Mouse (Mus musculus) frontal cortex, adult 2 months (tissue): Measurements from ENCODE around the gene Cpox. TPM values are rescaled to one million over a fixed set of nuclear protein-coding genes. Genes with fewer than 3 reads are reported as not detected.
A peak's percentile ranks its signal among the peaks of the same experiment; 100 is the strongest.

Experiments
- DNase-seq, 2 experiments: peaks; one replicate each; pipeline ENCODE4 v3.0.0; 2022; ENCODE audit warnings: low spot score in 1 of 2; ENCODE audit errors: extremely low spot score in 1 of 2
- polyA plus RNA-seq: library from polyadenylated mRNA; depleted of rRNA; stranded (reverse); fragments of >200 nt; gene quantifications from 2 replicates; pipeline ENCODE4 v1.2.3, GENCODE M21; 2012

Cpox gene
- polyA plus RNA-seq, 1 experiment: 27.6 TPM

DNA sequence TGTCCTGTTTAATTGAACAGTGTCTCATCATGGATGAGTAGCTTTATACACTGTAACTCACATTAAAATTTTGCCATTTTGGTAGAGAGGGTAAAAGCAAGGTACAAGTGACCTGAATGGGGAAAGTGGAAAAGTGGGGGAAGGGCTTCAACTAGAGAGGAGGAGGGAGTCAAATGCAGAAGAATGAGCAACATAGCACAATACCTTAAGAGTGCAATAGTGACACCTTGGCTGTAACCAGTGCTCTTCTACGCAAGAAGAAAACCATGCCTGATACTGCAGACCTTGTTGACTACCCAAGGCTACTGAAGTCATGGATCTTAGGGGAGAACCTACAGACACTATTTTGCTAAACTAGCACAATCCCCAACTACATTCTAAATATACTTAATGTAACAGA lies 27.2 kb downstream of the Cpox start:
- no peak for DNase-seq

DNA sequence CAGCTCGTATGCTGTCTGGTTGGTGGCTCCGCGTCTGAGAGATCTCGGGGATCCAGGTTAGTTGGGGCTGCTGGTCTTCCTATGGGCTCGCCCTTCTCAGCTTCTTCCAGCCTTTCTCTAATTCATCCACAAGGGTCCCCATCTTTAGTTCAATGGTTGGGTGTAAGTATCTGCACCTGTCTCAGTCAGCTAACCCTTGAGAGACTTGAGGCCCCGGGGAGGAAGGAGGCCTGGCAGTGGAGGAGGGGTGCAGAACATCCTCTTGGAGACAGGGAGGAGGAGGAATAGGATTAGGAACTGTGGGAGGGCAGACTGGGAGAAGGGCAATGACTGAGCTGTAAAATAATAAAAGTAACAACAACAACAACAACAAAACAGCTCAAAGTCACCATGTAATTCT lies 30.1 kb downstream of the Cpox start:
- DNase-seq: no peak

- DNase-seq: no peak
These were observed 30.8 kb downstream of the Cpox start for GRCm38 (mm10) chr16:58700816-58701424.

DNA sequence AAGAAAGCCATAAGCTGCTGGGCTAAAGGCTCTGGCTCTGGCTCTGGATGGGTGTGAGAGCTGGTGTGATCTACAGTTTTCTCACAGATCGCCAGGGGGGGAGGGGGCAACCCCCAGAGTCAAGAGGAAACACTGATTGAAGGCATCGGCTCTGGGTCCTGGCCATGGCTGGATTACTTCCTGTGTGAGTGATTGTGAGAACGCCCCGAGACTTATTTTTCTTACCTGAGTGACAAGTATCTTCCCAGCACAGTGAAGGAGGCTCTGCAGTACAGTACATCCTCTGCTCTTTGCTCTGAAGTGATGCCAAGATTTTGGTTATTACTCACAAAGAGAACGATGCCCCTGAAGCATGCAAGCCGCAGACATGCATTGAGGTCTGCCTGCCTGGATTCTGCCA lies 31.7 kb downstream of the Cpox start:
- DNase-seq: no peak

GRCm38 (mm10) chr16:58702329-58702932 lies 32.3 kb downstream of the Cpox start:
- no peak for DNase-seq

- peak in 1 of 2 experiments; percentile 35 for DNase-seq
These were observed 33.5 kb downstream of the Cpox start for GRCm38 (mm10) chr16:58703382-58704124.

DNA sequence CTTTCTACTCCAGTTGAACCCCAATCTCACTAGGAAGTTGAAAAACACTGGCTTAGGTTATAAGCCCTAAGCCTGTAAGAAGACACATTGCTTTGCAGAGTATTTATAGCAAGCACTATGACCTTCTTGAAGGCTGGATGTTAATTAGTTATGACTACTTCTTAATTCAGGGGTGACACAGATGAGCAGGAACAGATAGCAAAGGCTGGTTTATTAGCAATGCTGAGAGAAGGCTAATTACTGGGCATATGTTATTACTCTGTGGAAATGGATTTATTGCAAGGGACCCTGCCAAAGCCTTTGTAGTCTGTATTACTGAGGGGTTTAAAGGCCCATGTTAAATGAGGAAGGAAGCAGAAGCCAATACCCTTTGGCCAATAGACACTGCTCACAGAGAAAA lies 34.9 kb downstream of the Cpox start:
- no peak for DNase-seq

DNA sequence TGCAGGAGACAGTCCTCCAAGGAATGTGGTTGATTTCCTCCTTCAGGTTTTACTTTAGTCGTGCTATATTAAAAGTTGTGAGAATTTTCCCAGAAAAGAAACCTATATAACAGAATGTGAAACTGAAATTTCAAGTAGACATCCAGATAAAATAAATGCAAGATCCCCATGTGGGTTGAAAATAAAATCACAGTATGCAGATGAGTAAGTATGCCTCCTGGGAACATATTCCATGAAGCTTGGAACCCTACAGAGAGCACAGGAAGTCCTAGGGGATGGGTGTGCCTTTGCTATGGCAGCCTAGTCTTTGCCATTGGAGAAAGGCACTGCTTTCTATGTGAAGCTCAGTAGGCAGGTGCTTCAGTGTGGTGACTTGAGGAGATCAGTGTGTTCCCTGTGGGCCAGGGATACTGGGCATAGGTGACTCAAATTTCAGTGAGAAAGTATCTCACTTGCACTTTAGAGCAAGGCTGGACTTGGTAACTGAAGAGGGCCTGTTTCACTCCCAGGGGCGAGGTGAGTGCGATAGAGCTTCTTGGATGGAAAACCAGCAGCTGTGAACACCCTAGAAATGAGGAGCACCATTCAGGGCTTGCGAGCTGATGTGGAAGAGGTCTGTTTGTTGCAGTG lies 37.3 kb downstream of the Cpox start:
- DNase-seq: peak; percentile 36 to 48

DNA sequence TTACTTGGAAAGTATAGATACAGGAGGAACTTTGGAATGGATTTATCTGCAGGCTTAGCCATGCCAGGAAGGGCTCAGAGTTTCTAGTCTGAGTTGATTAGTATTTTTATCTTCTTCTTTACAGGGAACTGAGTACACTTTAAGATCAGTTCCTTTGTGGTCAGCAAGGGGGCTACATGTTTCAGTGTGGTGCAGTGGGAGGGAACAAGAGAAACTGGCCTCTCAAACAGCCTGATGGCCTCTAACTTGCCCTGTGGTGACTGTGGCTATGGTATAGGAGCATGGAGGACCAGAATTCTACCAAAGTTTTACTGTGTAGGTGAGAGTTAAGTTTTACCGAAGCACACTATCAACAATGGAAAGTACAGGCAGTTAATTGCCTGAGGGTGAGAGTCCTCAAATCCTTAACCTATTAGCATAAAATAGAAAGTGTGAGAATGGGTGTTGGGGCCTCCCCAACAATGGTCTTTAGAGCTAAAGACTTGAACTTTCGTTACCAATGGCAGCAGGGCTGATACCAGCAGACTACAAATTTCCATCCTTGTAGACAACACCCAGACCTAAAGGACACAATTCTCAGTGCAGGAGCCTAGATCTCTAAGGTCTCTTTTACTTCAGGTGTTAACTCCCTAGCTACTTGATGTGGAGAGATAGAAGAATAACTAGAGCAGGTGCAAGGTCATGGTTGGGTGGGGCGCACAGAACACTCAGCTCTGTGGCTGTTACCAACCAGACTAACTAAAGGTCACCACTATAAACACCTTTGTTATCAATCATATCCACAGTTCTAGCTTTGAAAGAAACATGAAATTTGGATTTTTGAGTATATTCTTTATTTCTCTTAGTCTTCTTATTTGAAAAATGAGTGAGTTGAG lies 38.7 kb downstream of the Cpox start:
- no peak for DNase-seq

DNA sequence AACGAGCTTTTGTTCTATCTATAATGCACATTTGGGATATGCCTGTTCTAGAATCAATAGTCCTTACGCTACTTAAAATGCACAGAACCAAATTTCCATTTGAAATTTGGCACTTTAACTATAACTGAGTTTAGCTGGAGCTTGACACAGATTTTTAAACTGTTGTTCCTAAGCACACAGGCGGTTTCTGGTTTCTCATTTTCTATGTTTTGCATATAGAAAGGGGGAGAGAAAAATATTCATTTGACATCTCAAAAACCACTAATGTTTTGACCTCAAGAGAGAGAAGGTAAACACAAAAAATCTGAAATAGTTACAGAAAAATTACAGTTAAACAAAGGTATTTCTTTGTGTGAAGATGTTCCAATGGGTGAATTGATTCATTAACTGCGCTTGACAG lies 39.4 kb downstream of the Cpox start:
- DNase-seq: no peak

DNA sequence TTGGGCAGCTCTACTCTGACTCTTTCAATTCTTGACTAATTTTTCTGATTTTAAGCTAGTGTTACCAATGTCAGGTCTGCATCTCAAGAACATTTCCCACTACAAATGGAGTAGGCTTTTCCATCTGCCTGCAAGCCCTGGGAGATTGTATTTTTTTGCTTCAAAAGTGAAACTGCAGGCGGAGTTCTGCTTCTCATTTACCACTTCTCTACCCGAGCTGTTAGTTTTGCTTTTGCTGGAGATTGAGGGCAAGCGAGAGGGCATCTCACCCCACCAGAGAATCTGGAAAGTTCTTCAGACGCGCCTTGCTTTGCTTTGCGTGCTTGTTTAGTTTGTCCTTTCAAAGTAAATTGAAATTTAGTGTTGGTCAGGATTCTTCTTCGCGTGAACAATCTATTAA lies 42.1 kb downstream of the Cpox start:
- DNase-seq: no peak

GRCm38 (mm10) chr16:58713128-58713527 lies 43.0 kb downstream of the Cpox start:
- no peak for DNase-seq

- no peak for DNase-seq
These were observed 44.9 kb downstream of the Cpox start for GRCm38 (mm10) chr16:58715018-58715417.

GRCm38 (mm10) chr16:58718666-58719120 lies 48.6 kb downstream of the Cpox start, which contains the start of gene Gpr15:
TSS of gene Gpr15 (minus strand) at chr16:58719070.
- DNase-seq: no peak

DNA sequence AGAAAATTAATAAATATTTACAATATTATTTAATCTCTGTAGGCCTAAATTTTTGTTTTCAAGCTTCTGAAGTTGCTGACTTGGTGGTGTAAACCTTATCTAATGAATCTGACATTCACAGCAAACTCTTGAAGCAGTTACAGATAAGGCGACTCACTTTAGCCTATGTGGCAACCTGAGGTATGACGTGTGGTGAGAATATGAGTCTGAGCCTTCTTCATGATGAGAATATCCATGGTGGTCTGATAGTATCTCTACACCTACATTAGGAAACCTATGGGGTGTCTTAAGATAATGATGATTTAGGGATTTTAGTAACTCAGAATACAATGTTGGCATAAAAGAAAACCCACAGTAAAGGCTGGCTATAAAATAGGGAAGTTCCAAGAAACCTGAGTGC lies 52.2 kb downstream of the Cpox start:
- DNase-seq: no peak

DNA sequence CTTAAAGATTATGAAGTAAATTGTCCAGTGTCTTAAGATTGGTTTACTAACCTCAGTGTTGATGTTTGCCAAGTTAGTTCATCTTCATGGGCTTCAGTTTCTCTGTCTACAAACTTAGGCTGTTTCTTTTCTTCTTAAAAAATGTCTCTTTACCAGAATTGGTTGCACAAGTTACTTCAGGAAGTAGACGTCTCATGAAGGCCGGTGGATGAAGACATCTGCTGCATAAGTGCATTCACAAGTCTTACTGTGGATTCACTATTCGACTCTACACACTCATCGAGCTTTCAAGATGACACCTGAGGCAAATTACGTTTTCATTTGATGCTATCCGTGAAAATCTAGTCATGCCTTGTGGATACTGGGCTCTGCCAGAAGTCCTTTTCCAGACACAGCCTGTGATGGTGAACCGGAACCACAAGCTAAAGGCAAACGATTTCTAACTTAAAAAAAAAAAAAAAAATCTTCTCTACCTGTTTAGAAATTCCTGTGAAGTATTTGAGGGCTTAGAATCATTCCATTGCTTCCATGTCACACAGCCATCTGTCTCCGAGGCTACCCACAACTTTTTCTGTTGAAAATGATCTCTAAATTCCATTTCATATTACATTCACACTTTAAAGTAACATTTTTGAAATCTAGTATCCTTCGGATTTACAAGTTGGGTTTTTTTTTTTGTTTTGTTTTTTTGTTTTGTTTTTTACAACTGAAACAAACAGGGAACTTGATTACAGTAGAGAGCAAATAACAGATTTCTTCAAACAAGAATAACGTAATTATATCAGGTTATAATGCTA lies 56.8 kb downstream of the Cpox start:
- DNase-seq: no peak

- DNase-seq: peak; percentile 94 to 95
These were observed 57.5 kb downstream of the Cpox start, which contains the start of gene Cldnd1 for GRCm38 (mm10) chr16:58727477-58728131. TSS of gene Cldnd1 (plus strand) at chr16:58727910.

GRCm38 (mm10) chr16:58728176-58728671 lies 58.1 kb downstream of the Cpox start:
- DNase-seq: peak in 1 of 2 experiments; percentile 54

GRCm38 (mm10) chr16:58738205-58738604 lies 68.1 kb downstream of the Cpox start:
- DNase-seq: no peak
